Mouse (Mus musculus) cortical plate, adult 2 months (tissue): ENCODE measurements around the gene Zfp362. TPM values are rescaled to one million over a fixed set of nuclear protein-coding genes. Genes with fewer than 3 reads are reported as not detected.

Experiments
- H3K27ac ChIP-seq: fragments of 200-500 bp; 2 replicates; pipeline ENCODE4 v1.5.1; 2012; ENCODE audit warnings: low read length, control low read depth, inconsistent platforms; ENCODE audit not compliant: insufficient read depth
- H3K4me1 ChIP-seq: fragments of 200-500 bp; 2 replicates; pipeline ENCODE4 v1.6.1; 2011; ENCODE audit warnings: low read length; ENCODE audit not compliant: control insufficient read depth, insufficient read depth
- H3K4me3 ChIP-seq: fragments of 200-500 bp; 2 replicates; pipeline ENCODE4 v1.5.1; 2011; ENCODE audit warnings: mild to moderate bottlenecking, low read length, control low read depth; ENCODE audit not compliant: insufficient read depth
- CTCF ChIP-seq: fragments of 200-500 bp; IDR thresholded peaks from 2 replicates; pipeline ENCODE4 v1.5.1; 2011; ENCODE audit warnings: mild to moderate bottlenecking, control low read depth, low read length; ENCODE audit not compliant: insufficient read depth; ENCODE audit errors: extremely low read depth
- POLR2A ChIP-seq: fragments of 200-500 bp; IDR thresholded peaks from 2 replicates; pipeline ENCODE4 v1.6.1; 2011; ENCODE audit warnings: mild to moderate bottlenecking, low read length, control low read depth; ENCODE audit not compliant: insufficient read depth; ENCODE audit errors: extremely low read depth
- polyA plus RNA-seq: library from polyadenylated mRNA; depleted of rRNA; stranded (reverse); fragments of >200 nt; gene quantifications from 2 replicates; pipeline ENCODE4 v1.2.3, GENCODE M21; 2012

Gene Zfp362
- polyA plus RNA-seq, 1 experiment, result 23.8 TPM

- TF ChIP-seq POLR2A (no peak), CTCF (no peak)
- H3K27ac ChIP-seq, result no peak overlapping the region
- H3K4me1 ChIP-seq, result peaks cover 4% of the 10 kb centered on the region
- peak overlapping the region; percentile 50 for H3K4me3 ChIP-seq
Observed at GRCm38 (mm10) chr4:128804426-128805149, 1.3 kb downstream of the Zfp362 start.

GRCm38 (mm10) chr4:128803569-128803968 lies 2.3 kb downstream of the Zfp362 start:
- H3K4me1 ChIP-seq, result peaks cover 4% of the 10 kb centered on the region
- TF ChIP-seq POLR2A (no peak), CTCF (no peak)
- no peak overlapping the region for H3K27ac ChIP-seq
- no peak overlapping the region for H3K4me3 ChIP-seq

GRCm38 (mm10) chr4:128801675-128802465 lies 4.0 kb downstream of the Zfp362 start:
- Histone ChIP-seq H3K4me3 (no peak overlapping the region), H3K4me1 (peaks cover 2% of the 10 kb centered on the region), H3K27ac (no peak overlapping the region)
- TF ChIP-seq POLR2A, result no peak
- no peak for TF ChIP-seq CTCF

GRCm38 (mm10) chr4:128796788-128797187 lies 9.1 kb downstream of the Zfp362 start:
- Histone ChIP-seq H3K27ac (no peak overlapping the region), H3K4me1 (no peaks in the 10 kb centered on the region), H3K4me3 (no peak overlapping the region)
- TF ChIP-seq POLR2A, result no peak
- TF ChIP-seq CTCF, result no peak

- no peak overlapping the region for H3K27ac ChIP-seq
Observed at GRCm38 (mm10) chr4:128795596-128795995, 10.2 kb downstream of the Zfp362 start.

GRCm38 (mm10) chr4:128794198-128794597 lies 11.6 kb downstream of the Zfp362 start:
- TF ChIP-seq POLR2A (no peak), CTCF (no peak)
- Histone ChIP-seq H3K4me1 (no peaks in the 10 kb centered on the region), H3K4me3 (no peak overlapping the region), H3K27ac (no peak overlapping the region)

More at GRCm38 (mm10) chr4:128795596-128795995, 10.2 kb downstream of the Zfp362 start:
- TF ChIP-seq CTCF, result no peak
- TF ChIP-seq POLR2A, result no peak
- H3K4me3 ChIP-seq, result no peak overlapping the region
- H3K4me1 ChIP-seq, result no peaks in the 10 kb centered on the region

GRCm38 (mm10) chr4:128793710-128794109 lies 12.1 kb downstream of the Zfp362 start:
- H3K27ac ChIP-seq, result no peak overlapping the region
- TF ChIP-seq CTCF (no peak), POLR2A (no peak)
- no peak overlapping the region for H3K4me3 ChIP-seq
- H3K4me1 ChIP-seq, result no peaks in the 10 kb centered on the region

GRCm38 (mm10) chr4:128789646-128790045 lies 16.2 kb downstream of the Zfp362 start:
- Histone ChIP-seq H3K4me3 (no peak overlapping the region), H3K27ac (no peak overlapping the region), H3K4me1 (peaks cover 5% of the 10 kb centered on the region)
- TF ChIP-seq CTCF, result no peak
- TF ChIP-seq POLR2A, result no peak

- Histone ChIP-seq H3K4me3 (no peak overlapping the region), H3K27ac (no peak overlapping the region), H3K4me1 (peaks cover 5% of the 10 kb centered on the region)
- TF ChIP-seq POLR2A (no peak), CTCF (no peak)
Observed at GRCm38 (mm10) chr4:128788108-128788507, 17.7 kb downstream of the Zfp362 start.
